9 mouse cellular contexts compared by ENCODE assay signal in genomic region chr19:5743576-5743975, GRCm38 (mm10). TPM values are rescaled to one million over a fixed set of nuclear protein-coding genes. Genes with fewer than 3 reads are reported as not detected.
DNase-seq lines count a peak whose midpoint lies in the region; ATAC-seq lines count a peak whose summit lies in the region.
"Had no signal": no experiment of that assay in that cellular context is flagged by ENCODE, and none has a peak within 500 bp of the region (broad histone marks: within the 10 kb centered on the region; RNA-seq: fewer than 3 reads in every experiment).

No protein-coding gene starts in this region.

- peaks cover 7% of the 10 kb centered on the region; the same call in 1 of the 2 replicates for H3K36me3 ChIP-seq in lung, embryonic 15.5 days
- H3K36me3 ChIP-seq in intestine, embryonic 14.5 days (ENCODE audit: control insufficient read depth, insufficient read depth, low read length): no peaks in the 10 kb centered on the region
- no peaks in the 10 kb centered on the region for H3K36me3 ChIP-seq in neural tube, embryonic 14.5 days (ENCODE audit: control insufficient read depth, insufficient read depth, low read length)

- H3K9me3 ChIP-seq in lung, embryonic 15.5 days: no peaks in the 10 kb centered on the region
- no peaks in the 10 kb centered on the region for H3K9me3 ChIP-seq in intestine, embryonic 14.5 days (ENCODE audit: control insufficient read depth, low read length)
- no peaks in the 10 kb centered on the region for H3K9me3 ChIP-seq in neural tube, embryonic 14.5 days (ENCODE audit: control insufficient read depth, low read length)

- H3K4me2 ChIP-seq in lung, embryonic 15.5 days: peak overlapping the region; percentile 92
- peak overlapping the region; percentile 89 for H3K4me2 ChIP-seq in intestine, embryonic 14.5 days (ENCODE audit: low read length)
- peak overlapping the region; percentile 3; the same call in 1 of the 2 replicates for H3K4me2 ChIP-seq in neural tube, embryonic 14.5 days (ENCODE audit: low read depth, low read length)

- H3K27ac ChIP-seq in lung, embryonic 15.5 days: 0 out of 2 replicates have a peak overlapping the region, but pooled peaks have one; percentile 21
- H3K27ac ChIP-seq in intestine, embryonic 14.5 days (ENCODE audit: low read depth): no peak overlapping the region
- no peak overlapping the region for H3K27ac ChIP-seq in neural tube, embryonic 14.5 days (ENCODE audit: low read depth, low read length)
- H3K27ac ChIP-seq: layer of hippocampus, adult 2 months had no signal

- peak overlapping the region; percentile 71 for H3K4me3 ChIP-seq in lung, embryonic 15.5 days
- no peak overlapping the region for H3K4me3 ChIP-seq in intestine, embryonic 14.5 days (ENCODE audit: low read depth, low read length)
- H3K4me3 ChIP-seq in neural tube, embryonic 14.5 days (ENCODE audit: low read depth, low read length): no peak overlapping the region
- H3K4me3 ChIP-seq: layer of hippocampus, adult 2 months had no signal

- H3K4me1 ChIP-seq in lung, embryonic 15.5 days: peaks cover 56% of the 10 kb centered on the region
- H3K4me1 ChIP-seq in intestine, embryonic 14.5 days (replicated peaks; ENCODE audit: control insufficient read depth, insufficient read depth, low read length): peaks cover 28% of the 10 kb centered on the region
- H3K4me1 ChIP-seq in neural tube, embryonic 14.5 days (ENCODE audit: control insufficient read depth, insufficient read depth, low read length): peaks cover 24% of the 10 kb centered on the region; the same call in 1 of the 2 replicates

- WGBS in lung, embryonic 15.5 days: 35% methylated on average over 5 of the region's 5 CpGs
- 44% methylated on average over 5 of the region's 5 CpGs for WGBS in intestine, embryonic 14.5 days
- WGBS in neural tube, embryonic 14.5 days: 45% methylated on average over 5 of the region's 5 CpGs

- H3K9ac ChIP-seq in lung, embryonic 15.5 days: 0 out of 2 replicates have a peak overlapping the region, but pooled peaks have one; percentile 3
- H3K9ac ChIP-seq in intestine, embryonic 14.5 days (ENCODE audit: low read length): no peak overlapping the region
- no peak overlapping the region for H3K9ac ChIP-seq in neural tube, embryonic 14.5 days (replicated peaks; ENCODE audit: low read depth, low read length)

- peaks cover 15% of the 10 kb centered on the region; the same call in 1 of the 2 replicates for H3K27me3 ChIP-seq in lung, embryonic 15.5 days
- no peaks in the 10 kb centered on the region for H3K27me3 ChIP-seq in intestine, embryonic 14.5 days (replicated peaks; ENCODE audit: control insufficient read depth, insufficient read depth, low read length)
- peaks cover 17% of the 10 kb centered on the region for H3K27me3 ChIP-seq in neural tube, embryonic 14.5 days (ENCODE audit: control insufficient read depth, insufficient read depth, low read length)

- ATAC-seq in lung, embryonic 15.5 days (ENCODE audit: borderline replicate concordance, extremely low read depth, low FRiP score, low TSS enrichment): no peak
- ATAC-seq in intestine, embryonic 14.5 days (replicated peaks; ENCODE audit: low FRiP score, low TSS enrichment, low read depth): no peak
- ATAC-seq in neural tube, embryonic 14.5 days (ENCODE audit: low read depth): no peak

- no peak for DNase-seq in lung, postnatal 14 days
- DNase-seq in cerebellum, adult 8-10 months: peak; percentile 53
- DNase-seq in intestine, embryonic 14.5 days (ENCODE audit: low spot score): no peak
- DNase-seq in embryo, embryonic 10.5 days (ENCODE audit: low spot score): no peak
- no peak for DNase-seq in embryo, embryonic 9.5 days (ENCODE audit: extremely low spot score)
- DNase-seq: right cerebral cortex, postnatal 14 days had no signal

RNA-seq across cellular contexts. Expression of gene Ltbp3, which starts 2.9 kb away (rescaled TPM):
- 47.2 and 54.9 TPM in 2 replicates for polyA plus RNA-seq in lung, embryonic 15.5 days (2015; fragmentation: Nextera tagmentation; extraction: Ambion mirVana)
- 30.1 and 36.0 TPM in 2 replicates for polyA plus RNA-seq in intestine, embryonic 14.5 days (2014; fragmentation: Nextera tagmentation; extraction: Ambion mirVana)
- polyA plus RNA-seq in neural tube, embryonic 14.5 days (2014; fragmentation: Nextera tagmentation; extraction: Ambion mirVana): 14.0 and 25.7 TPM in 2 replicates

RNA-seq across cellular contexts. Expression of gene Fam89b, which starts 14.1 kb away (rescaled TPM):
- polyA plus RNA-seq in lung, embryonic 15.5 days (2015; fragmentation: Nextera tagmentation; extraction: Ambion mirVana): 105 and 108 TPM in 2 replicates
- polyA plus RNA-seq in intestine, embryonic 14.5 days (2014; fragmentation: Nextera tagmentation; extraction: Ambion mirVana): 85.8 and 95.7 TPM in 2 replicates
- 145 and 152 TPM in 2 replicates for polyA plus RNA-seq in neural tube, embryonic 14.5 days (2014; fragmentation: Nextera tagmentation; extraction: Ambion mirVana)

RNA-seq across cellular contexts. Expression of gene Ehbp1l1, which starts 17.5 kb away (rescaled TPM):
- polyA plus RNA-seq in lung, embryonic 15.5 days (2015; fragmentation: Nextera tagmentation; extraction: Ambion mirVana): 23.6 and 24.5 TPM in 2 replicates
- 29.6 and 33.6 TPM in 2 replicates for polyA plus RNA-seq in intestine, embryonic 14.5 days (2014; fragmentation: Nextera tagmentation; extraction: Ambion mirVana)
- polyA plus RNA-seq in neural tube, embryonic 14.5 days (2014; fragmentation: Nextera tagmentation; extraction: Ambion mirVana): 7.8 and 8.9 TPM in 2 replicates

RNA-seq across cellular contexts. Expression of gene Scyl1, which starts 27.6 kb away (rescaled TPM):
- 76.1 and 83.6 TPM in 2 replicates for polyA plus RNA-seq in lung, embryonic 15.5 days (2015; fragmentation: Nextera tagmentation; extraction: Ambion mirVana)
- polyA plus RNA-seq in intestine, embryonic 14.5 days (2014; fragmentation: Nextera tagmentation; extraction: Ambion mirVana): 68.8 and 69.2 TPM in 2 replicates
- polyA plus RNA-seq in neural tube, embryonic 14.5 days (2014; fragmentation: Nextera tagmentation; extraction: Ambion mirVana): 78.5 and 78.6 TPM in 2 replicates

RNA-seq across cellular contexts. Expression of gene Kcnk7, which starts 39.4 kb away (rescaled TPM):
- polyA plus RNA-seq in lung, embryonic 15.5 days (2015; fragmentation: Nextera tagmentation; extraction: Ambion mirVana): 0.69 TPM in 1 of 2 replicates, not detected in the other
- polyA plus RNA-seq in intestine, embryonic 14.5 days (2014; fragmentation: Nextera tagmentation; extraction: Ambion mirVana): 0.30 and 0.45 TPM in 2 replicates
- not detected in 2 replicates for polyA plus RNA-seq in neural tube, embryonic 14.5 days (2014; fragmentation: Nextera tagmentation; extraction: Ambion mirVana)

Comparison
In these comparisons a context has a peak if more than half of its experiments do, and no peak if none do; other contexts are left out.
1. H3K4me2 ChIP-seq: peak in every context shown above with its lines; median percentile 92 in lung, embryonic 15.5 days; 89 in intestine, embryonic 14.5 days; 3 in neural tube, embryonic 14.5 days.